Mouse (Mus musculus): ENCODE data around the gene Rccd1.

- TF ChIP-seq CTCF (conservative IDR thresholded peaks at IDR 0.05; ENCODE audit: low read length) (no peak), POU5F1 (IDR thresholded peaks at IDR 0.05; ENCODE audit: borderline replicate concordance, low read length) (no peak), NANOG (IDR thresholded peaks at IDR 0.05; ENCODE audit: borderline replicate concordance, low read length) (no peak)
Observed at GRCm38 (mm10) chr7:80371041-80371751, 46.9 kb upstream of the Rccd1 start, which contains the start of gene Man2a2.

Data from E14TG2a.4 (cell line).